Mouse (Mus musculus) cerebellum, adult 11 months (tissue): ENCODE measurements around the gene Pax3.

ENCODE experiments used
- DNase-seq: peaks from one replicate; pipeline ENCODE4 v3.0.0; 2022

Pax3 gene

DNA sequence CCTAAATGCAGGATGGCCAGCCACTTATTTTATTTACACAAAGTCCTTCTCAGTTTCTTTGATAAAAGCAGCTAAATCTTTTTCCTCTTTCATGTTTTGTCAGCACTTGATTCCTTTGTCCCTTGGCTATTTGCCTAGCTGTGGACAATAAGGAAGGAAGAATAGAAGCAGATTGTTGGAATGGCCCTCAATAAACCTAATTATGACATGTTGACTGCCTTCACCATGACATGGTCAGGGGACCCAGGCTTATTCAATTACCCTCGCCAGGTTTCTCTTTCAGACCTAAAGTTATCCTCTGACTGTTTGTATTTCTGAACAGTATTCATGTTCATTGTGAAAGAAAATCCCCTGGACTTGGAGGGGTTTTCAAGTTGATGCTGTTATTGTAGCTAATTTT is 25.3 kb downstream of the Pax3 start:
- no peak for DNase-seq

DNA sequence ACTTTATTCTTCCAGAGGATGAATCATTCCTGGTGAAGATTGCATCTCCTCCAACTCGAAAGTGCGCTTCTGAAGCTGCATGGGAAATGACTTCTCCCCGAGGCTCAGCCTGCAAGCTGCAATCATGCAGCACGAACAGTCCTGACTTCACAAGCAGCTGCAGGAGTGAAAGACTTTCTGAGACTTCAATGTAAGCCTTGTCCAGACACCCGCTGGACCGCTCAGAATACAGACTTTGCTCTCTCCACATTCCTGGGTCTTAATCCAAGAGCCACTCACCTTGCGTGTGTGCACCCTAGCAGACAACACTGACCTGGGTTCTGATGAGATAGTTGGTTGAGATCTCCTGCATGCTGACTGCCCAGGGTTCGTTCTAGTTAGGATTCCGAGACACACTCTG is 26.2 kb downstream of the Pax3 start:
- DNase-seq, result no peak

DNA sequence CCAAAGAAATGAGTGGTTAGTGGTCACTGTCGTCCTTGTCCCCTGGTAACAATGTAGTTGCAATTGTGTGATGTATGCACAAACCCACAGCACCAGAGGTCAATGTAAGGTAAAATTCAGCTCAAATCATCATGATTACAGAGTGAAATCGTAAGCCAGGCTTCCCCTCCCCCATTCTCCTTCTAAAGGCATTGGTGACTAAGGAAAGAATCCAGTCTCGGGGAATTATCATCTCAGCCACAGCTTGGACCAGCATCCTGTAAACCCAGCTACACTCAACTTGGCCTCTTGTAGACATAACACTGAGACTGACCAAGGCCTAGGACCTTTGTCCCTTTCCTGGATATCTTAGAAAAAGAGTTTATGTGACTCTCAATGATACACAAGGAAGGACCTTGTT is 28.1 kb downstream of the Pax3 start:
- no peak for DNase-seq

DNA sequence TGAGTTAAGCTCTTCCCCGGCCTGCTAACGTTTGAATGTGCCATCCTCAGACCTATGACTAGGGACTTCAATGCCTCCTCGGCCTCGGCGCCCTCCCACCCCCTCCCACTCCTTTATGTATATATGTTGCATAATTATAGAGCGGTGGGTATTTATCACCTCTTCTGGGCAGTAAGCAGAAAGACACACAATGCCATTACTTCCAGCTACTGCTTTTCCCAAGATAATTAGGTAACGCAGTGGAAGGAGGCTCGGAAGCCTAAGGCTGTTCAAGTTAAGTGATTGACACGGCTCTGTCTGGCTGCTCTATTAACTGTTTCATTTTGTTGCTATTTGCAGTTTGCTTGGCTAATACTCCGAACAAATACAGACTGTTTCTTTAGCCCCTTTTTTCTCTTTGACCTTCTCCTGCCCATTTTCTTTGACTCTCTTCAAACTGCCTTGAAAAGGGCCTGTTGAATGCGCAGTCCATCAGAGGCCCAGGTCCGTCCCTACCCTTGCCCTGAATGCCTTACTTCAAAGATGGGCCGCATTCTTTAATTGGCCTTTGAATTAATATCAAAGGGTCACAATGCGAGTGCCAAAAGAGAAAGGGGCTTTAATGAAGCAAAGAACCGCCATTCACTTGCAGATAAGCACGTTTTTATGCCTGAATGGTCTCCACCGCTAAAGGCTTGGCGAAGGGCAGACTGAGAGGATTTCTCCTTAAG is 29.2 kb downstream of the Pax3 start:
- no peak for DNase-seq

DNA sequence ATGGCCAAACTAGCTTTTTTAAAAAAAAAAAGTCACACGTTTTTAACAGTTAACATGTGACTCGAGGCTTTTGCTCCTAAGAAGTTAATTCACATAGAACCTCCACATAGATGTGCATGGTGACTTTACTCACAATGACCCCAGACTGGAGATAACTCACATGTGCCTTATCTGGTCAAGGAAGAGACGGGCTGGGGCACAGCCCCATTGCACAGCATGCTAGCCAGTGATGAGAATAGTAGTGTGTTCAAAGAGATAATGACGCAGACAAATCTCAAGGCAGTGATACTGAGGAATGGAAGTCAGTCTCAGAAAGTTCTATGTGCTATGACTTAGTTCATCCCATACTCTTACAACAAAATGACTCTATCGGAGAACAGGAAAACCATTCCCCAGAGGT is 35.2 kb downstream of the Pax3 start:
- DNase-seq, result no peak

DNA sequence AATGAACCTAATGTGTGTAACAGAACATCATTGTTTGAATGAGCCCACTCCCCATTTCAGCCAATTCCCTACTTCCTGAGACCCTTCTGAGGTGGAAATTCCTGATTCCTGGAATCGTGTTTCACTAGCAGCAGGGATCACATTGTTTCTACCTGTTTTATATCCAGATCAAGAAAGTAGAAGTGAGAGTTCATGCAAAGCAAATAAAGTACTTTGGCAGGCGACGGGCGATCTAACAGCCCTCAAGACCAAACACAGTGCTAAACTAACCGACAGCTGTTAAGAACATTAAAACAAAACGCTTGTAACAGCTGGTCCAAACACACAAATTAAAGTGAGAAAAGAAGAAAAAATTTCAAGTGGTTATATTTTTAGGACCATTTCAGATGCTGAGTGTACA is 39.0 kb downstream of the Pax3 start:
- no peak for DNase-seq

DNA sequence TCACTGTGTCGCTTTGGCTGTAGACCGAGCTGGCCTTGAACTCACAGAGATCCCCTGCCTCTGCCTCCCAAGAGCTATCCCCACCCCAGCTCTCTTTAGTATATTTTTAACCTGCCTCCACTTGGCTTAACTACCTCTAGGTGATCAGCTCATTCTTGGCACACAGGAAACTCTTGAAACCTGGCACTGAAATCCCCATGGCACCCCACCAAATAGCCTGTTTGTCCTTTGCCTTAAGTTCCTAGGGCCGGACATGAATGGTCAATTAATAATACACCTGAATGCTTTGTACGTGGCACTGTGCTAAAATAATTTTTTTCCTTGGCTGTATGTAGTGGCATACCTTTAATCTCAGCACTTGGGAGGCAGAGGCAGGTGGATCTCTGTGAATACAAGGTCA is 41.1 kb downstream of the Pax3 start:
- no peak for DNase-seq

DNA sequence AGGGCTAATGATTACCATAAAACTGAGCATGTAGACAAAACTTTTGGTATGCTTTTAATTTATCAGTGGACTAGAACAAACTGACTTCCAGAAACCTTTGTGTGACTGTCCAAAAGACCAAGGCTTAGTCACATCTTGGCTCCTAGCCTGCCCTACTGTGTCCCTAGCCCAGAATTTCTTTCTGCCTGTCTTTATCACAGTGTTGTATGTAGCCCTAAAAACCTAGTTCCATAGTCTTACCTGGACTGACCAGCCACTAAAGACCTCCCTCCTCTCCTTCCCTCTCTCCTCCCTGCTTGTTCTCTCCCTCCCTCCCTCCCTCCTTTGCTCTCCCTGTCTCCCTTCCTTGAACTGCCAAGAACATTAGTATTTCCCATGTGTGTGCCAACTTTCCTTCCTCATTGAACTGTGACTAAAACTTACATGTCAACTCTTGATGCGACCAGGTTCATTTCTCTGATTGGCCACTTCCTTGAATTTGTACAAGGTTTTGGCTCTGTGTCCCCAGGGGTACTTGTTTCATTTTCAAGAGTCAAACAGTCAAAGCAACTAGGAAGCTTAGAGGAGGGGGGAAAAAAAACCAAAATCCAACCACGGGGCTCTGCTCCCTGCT is 48.8 kb downstream of the Pax3 start:
- no peak for DNase-seq

DNA sequence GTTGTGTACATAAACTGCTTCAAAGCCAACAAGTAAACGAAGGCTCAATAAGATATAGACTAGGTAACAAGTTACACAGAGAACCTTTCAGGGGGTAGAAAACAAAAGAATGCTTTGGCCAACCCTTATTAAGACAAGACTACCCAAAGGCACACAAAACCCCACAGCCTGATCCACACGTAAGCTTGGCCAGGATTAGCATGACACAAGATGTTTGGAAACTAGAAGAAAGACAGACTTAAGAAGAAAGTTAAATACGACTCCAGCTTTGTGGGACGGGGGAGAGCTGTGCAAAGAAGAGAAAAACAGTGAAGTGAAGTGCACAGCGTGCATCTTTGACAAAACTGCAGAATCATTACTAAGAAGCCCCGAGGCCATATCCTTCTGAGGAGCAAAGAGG is 53.5 kb downstream of the Pax3 start:
- no peak for DNase-seq

DNA sequence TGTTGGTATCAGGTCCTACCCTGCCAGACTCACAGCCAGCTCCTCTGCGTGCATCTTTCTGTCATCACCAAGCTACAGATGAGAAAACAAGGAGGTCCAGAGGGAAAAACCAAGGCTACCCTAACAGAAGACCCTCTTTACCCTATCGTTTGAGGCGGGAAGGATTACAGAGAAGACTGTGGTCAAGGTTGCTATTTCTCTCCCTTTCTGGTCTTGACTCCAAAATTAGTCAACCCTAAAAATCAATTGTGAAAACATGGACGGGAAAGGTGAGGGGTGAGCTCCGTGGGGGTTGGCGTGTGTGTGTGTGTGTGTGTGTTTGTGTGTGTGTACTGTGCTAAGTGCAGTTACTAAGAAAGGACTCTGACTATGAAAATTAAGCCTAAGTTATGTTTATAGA is 54.0 kb downstream of the Pax3 start:
- no peak for DNase-seq

DNA sequence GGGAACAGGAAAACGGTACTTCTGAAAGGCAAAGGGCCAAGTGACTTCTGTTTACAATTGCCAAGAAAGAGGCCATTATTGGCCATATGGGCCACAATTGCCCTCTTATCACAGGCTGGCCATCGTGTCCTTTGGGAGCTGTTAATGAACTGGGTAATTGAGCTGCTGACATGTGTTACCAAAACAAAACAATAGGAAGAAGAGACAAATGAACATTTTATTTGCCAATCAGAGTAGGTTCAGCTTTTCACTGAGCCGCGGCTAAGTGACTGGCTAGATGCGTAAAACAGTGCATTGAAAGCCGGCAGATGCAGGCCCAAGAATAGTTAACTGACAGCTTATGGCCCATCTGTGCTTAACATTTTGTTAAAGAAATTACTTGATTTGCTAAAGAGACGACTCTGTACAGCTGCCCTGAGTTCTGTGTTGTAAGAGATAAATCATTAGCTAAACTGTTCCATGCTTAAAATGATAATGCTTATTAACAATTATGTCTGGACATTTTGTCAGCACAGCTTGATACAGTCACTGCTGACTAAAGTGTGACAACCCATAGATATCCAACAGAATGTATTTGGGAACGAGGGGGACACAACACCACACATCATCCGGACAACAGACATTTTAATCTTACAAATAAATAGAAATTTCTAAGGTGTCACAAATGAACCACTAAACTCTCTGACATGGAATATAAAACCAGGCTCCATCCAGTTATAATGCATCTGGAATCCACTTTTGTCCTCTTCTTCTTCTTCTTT is 55.0 kb downstream of the Pax3 start:
- DNase-seq, result no peak

DNA sequence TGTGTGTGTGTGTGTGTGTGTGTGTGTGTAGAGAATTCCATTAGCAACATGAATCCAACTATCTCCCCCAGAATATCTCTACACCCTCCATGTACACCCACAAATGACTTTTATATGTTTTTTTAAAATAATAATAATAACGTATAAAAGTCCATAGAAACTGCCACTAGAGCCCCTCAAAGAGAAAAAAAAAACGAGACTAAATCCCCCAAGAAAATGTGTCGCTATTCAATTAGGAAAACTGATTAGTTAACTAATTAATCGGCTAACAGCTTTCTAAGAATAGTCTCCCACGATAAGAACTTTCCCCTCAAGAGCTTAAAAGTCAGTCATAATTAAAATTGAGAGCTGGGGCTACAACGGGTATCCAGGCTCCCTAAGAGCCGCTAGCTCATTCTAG is 55.6 kb downstream of the Pax3 start:
- DNase-seq, result no peak

DNA sequence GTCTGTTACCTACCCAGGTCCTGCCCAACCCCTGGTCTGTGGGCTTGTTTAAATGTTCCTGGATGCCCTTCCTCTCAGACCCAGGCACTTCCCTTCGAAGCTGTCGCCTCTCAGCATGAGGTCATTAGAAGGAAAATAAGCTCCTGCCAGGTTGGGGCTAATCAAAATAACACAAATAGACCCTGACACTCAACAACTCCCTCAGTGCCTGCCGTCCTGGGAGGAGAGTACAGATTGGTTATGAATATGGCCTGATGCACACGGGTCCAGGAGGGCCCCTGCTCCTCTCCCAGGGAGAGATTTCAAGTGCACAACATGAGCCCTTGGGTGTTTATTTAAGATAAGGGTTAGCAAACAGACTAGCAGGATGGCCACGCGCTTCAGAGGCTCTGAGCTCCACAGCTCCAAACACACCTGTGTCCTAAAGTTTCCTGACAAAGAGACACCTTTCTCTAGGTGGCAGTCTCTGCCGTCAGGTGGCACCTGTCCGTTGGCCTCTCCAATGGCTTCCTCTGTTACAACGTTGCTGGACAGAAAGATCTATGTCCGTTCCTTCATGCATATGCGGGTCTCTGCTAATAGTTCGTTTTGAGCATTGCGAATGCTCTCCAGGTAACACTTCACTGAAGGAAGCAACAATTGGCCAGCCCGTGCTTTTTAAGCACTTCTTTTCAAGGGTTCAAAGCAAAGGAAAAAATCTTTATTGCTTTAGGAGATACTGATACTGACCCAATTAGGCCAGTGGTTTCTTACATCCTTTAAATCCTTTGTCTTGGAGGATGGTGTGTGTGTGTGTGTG is 56.2 kb downstream of the Pax3 start:
- DNase-seq, result no peak

DNA sequence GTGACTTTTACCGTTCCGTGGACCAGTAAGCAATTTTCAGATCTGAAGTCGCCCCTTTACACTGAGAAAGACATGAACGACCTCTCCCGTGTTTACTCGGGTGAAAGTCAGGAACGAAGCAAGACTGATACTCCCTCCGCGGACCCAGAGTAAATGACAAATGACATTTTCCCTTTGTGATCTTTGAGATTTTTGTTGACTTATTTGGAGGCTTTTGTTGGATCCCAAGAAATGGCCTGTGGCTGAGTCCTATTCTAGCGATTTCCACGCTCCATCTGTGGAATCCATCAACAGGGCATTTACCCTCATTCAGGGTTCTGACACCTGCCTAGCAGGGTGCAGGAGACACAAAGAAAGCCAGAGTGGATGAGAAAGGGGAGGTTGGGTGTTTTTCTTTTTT is 57.6 kb downstream of the Pax3 start:
- no peak for DNase-seq

DNA sequence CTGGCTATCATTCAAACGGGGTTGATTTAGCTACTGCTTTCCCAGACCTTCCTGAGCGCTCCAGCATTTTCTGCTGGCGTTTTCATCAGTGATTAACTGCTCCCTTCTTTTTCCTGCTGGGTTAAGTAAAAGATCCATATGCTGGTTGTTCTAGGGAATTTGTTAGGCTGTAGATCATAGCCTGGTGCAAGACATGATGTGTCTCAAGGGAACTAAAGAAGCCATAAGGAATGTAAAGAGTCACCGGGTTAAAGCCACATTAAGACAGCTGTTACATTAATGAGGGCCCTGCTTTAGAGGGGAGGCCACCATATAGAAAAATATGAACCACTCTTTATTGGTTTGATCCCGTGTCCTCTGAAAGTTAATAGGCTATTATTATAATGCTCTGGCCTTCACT is 67.7 kb downstream of the Pax3 start:
- no peak for DNase-seq

DNA sequence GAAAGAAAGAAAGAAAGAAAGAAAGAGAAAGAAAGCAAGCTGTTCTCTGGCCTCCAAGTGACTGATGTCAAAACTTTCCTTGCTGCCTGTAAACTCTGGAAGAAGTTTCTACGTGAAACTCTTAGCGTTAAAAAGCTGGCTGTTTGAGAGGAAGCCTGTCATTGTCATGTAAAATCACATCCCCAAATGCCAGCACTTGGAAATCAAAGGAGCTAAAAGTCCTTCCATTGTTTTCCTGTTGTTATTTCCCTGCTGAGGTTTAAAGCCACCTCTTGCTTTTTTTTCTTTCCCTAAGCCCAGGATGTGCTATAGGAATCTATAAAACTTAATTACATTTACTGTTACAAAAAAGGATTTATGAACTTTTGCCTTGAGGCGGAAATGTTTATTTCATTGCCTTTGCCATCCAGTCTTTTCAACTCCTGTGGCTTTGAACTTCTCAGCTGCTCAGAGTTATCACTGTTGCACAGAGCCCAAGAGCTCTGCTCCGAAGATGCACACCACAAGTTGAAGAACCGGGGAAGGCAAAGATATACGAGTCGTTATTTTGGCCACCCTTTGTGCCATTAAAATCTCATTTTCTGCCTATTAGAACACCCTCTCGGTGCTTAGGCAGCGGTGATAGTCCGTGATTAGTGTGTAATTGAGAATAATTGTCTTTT is 76.9 kb downstream of the Pax3 start:
- no peak for DNase-seq

DNA sequence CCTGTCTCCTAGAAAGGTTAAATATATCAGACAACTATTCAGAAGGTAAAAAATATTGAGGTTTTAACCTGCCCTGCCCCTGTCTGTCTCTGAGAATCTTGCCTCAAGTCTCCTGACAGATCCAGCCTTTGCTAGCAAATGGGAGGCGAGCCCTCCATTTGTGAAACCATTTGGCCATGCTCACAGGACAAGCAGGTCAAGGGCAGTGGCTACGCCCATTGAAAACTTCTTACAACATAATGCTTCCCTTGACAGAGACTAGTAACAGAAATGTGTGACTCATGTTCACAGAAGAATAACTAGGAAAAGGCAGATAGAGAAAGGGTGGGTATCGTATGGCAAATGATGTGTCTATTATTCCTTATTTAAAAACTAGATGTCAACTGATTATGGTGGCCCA is 80.9 kb downstream of the Pax3 start:
- no peak for DNase-seq

DNA sequence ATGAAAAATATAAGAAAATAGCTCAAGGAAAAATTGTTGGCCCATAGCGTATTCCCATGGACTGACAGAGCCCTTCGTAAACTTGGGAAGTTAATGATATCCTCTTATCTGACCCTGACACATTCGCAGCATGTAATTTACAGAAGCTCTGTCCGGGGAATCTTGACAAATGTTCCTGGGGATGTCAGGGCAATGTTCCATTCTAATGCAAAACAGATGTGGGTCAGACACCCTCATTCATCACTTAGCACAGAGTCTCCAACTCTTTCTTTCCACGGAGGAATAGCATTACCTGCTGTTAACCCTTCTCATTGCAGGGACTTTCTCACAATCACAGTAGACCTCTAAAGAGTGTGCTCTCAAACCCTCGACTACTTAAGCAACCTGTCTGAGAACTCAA is 86.6 kb downstream of the Pax3 start:
- DNase-seq, result no peak

DNA sequence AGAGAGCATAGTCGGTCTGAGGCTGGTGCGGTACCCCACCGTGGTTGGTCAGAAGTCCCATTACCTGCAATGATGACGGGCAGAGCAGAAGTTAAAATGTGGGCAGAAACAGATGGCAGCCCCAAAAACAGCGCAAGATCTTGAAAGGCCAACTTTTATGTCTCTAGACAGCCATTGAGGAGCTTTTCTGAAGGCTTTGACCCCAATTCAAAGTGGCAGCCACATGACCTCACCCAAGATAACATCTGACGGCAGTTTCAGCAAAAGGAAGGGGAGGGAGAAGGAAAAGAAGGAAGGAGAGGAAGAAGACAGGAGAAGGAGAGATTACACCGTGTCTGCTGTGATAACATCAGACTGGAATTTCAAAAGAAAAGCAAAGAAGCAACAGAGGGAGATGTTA is 93.4 kb downstream of the Pax3 start:
- DNase-seq, result no peak

DNA sequence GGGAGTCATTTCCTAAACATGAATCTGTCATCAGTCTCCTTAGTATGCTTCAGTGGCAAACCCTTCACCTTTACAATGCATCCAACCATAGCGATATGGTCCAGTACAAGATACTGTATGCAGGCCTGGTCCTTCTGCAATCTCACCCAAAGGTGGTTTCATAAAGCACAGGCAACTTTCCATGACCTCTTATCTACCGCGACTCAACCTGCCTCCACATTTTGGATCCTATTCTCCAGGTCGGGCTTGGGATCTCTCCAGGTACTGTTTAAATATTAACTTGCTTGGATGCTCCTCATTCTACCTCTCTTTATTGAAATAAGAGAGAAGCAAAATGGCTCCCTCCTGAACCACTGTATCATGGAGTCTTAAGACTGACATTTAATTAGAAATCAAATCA is 103.3 kb downstream of the Pax3 start:
- no peak for DNase-seq

DNA sequence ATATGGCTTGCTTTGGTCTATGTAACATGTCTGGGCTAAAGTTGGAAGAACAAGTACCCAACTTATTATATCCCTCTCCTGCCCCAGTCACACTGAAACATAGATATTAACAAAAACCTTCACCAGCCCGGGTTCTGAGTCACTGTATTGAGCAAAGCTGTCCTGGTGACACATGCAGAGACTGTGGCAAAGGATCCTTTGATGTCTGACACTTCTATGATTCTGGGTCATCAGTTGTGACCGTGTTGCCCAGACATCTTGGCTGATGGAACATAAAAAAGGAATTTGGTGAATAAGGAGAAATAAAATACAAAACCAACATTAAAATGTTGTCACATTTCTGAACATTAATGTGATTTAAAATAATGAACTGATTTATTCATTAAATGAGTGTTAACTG is 108.3 kb downstream of the Pax3 start:
- no peak for DNase-seq

DNA sequence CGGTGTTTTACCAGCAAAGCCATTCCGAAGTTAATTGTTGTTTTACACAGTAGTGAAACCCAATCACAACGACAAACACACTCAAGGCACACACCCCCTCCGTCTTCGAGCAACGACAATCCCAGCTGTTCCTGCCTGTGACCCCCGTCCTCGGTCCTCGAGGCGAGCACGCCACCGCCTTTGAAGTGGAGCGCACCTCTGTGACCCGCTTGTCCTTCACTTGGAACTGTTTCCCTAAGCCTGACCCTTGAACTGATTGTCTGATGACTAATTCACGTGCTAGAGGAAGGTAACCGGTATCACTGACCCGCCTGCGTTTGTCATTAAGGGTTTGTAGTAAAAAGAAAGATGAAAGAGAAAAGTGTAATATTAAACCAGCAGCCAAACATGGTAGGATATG is 115.2 kb downstream of the Pax3 start:
- DNase-seq, result no peak

DNA sequence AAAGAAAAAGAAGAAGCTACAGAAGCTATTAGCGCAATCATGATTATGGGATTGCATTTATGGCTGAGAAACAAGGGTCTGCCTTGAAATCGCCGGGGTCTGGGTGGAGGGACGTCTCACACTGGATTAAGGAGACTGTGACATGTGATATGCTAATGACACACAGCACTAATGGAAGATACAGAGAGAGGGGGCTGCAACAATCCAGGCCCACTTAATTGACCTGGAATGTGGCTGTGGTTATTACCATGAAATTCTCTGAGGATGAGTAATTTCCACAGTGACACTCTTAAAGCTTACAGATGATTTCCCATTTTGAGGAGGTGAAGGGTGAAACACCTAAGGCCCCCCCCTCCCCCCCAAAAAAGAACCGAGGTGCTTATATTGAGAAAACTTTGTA is 136.1 kb downstream of the Pax3 start:
- DNase-seq, result no peak
